27 mouse cellular contexts compared by ENCODE assay signal in the genomic region with DNA sequence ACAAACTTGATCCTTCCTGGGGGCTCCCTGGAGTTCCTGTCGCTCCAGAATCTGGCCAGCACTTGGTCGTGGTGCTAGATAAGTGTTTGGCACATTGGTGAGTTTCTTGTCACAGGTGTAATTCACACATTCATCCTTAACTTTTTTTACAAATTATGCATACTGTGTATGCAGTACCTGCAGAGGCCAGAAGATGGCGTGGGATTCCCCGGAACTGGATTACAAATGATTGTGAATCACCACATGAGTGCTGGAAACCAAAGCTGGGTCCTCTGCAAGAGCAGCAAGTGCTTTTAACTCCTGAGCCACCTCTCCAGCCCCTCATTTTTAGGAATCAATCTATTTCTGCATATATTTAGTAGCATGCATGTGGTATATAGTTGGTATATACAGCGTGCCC. TPM values are rescaled to one million over a fixed set of nuclear protein-coding genes. Genes with fewer than 3 reads are reported as not detected.
DNase-seq lines count a peak whose midpoint lies in the region; ATAC-seq and TF ChIP-seq lines count a peak whose summit lies in the region.
"Had no signal": no experiment of that assay in that cellular context is flagged by ENCODE, and none has a peak within 500 bp of the region (broad histone marks: within the 10 kb centered on the region; RNA-seq: fewer than 3 reads in every experiment).

No protein-coding gene starts in this region.

- peak; percentile 11; the same call in 1 of the 2 replicates for TF ChIP-seq CTCF in left cerebral cortex, adult 2 months (IDR thresholded peaks at IDR 0.05)
- TF ChIP-seq CTCF in small intestine, adult 2 months (IDR thresholded peaks at IDR 0.05; ENCODE audit: extremely low read depth, insufficient read length, insufficient replicate concordance, low read depth, low read length), result peak; percentile 24; the same call in 1 of the 2 replicates

- H3K36me3 ChIP-seq in heart, embryonic 10.5 days, result peaks cover 9% of the 10 kb centered on the region; the same call in 1 of the 2 replicates
- H3K36me3 ChIP-seq in ES-E14 (ENCODE audit: control insufficient read depth, insufficient read depth, low read length, poor library complexity, severe bottlenecking), result no peaks in the 10 kb centered on the region
- peaks cover 3% of the 10 kb centered on the region; the same call in 1 of the 2 replicates for H3K36me3 ChIP-seq in small intestine, adult 2 months (ENCODE audit: control insufficient read depth, insufficient read depth, low read length)
- no peaks in the 10 kb centered on the region for H3K36me3 ChIP-seq in midbrain, embryonic 11.5 days (ENCODE audit: control insufficient read depth, insufficient read depth, low read length)
- H3K36me3 ChIP-seq: forebrain, embryonic 10.5 days; heart, embryonic 15.5 days; lung, embryonic 15.5 days; stomach, embryonic 15.5 days had no signal

- WGBS in heart, embryonic 10.5 days, result 72% methylated on average over 5 of the region's 5 CpGs
- WGBS in small intestine, adult 2 months, result 88% methylated on average over 5 of the region's 5 CpGs
- WGBS in midbrain, embryonic 11.5 days, result 70% methylated on average over 5 of the region's 5 CpGs

- in situ Hi-C loops in ES-E14 (cut with MboI; ENCODE audit: low sequenced_read_pairs in 2 of 2, unreplicated experiment in 2 of 2), result no loop called here

- TF ChIP-seq POLR2A in small intestine, adult 2 months (IDR thresholded peaks at IDR 0.05; ENCODE audit: low read depth, low read length), result no peak

- no peak for DNase-seq in heart, embryonic 10.5 days (ENCODE audit: low spot score)
- DNase-seq in heart, adult 9 months (ENCODE audit: low spot score in 2 of 2), result no peak
- DNase-seq in left cerebral cortex, adult 2 months (ENCODE audit: extremely low spot score in 1 of 2, low spot score in 2 of 2), result no peak
- no peak for DNase-seq in left cerebral cortex, adult 8-10 months (ENCODE audit: low spot score in 2 of 2)
- no peak for DNase-seq in ES-E14 (ENCODE audit: low read depth, low spot score)
- DNase-seq in midbrain, embryonic 11.5 days (ENCODE audit: low spot score, missing footprints), result no peak
- DNase-seq: adrenal gland, postnatal 36 days; cerebellum, adult 2 months; gastrocnemius, postnatal 10 days; heart, adult 11 months; left cerebral cortex, postnatal 4 days; liver; midbrain, embryonic 14.5 days; thymus, adult 2 months had no signal

- no peak overlapping the region for H3K4me3 ChIP-seq in heart, embryonic 10.5 days
- H3K4me3 ChIP-seq in left cerebral cortex, adult 2 months, result no peak overlapping the region
- no peak overlapping the region for H3K4me3 ChIP-seq in ES-E14 (ENCODE audit: insufficient read depth in 1 of 2, low read depth in 1 of 2, low read length in 2 of 2, poor library complexity in 1 of 2, severe bottlenecking in 1 of 2)
- H3K4me3 ChIP-seq in small intestine, adult 2 months (ENCODE audit: low read depth, low read length), result no peak overlapping the region
- no peak overlapping the region for H3K4me3 ChIP-seq in midbrain, embryonic 11.5 days (ENCODE audit: low read depth, low read length)
- H3K4me3 ChIP-seq: forebrain, embryonic 10.5 days; heart, embryonic 15.5 days; kidney, embryonic 15.5 days; lung, embryonic 15.5 days; myocyte; stomach, embryonic 15.5 days had no signal

- no peaks in the 10 kb centered on the region for H3K9me3 ChIP-seq in heart, embryonic 10.5 days
- H3K9me3 ChIP-seq in ES-E14 (ENCODE audit: control insufficient read depth, insufficient read depth, low read depth, low read length), result no peaks in the 10 kb centered on the region
- H3K9me3 ChIP-seq in midbrain, embryonic 11.5 days (ENCODE audit: control insufficient read depth, low read length), result no peaks in the 10 kb centered on the region
- H3K9me3 ChIP-seq: forebrain, embryonic 10.5 days; heart, embryonic 15.5 days; kidney, embryonic 15.5 days; lung, embryonic 15.5 days; stomach, embryonic 15.5 days had no signal

- no peak for ATAC-seq in midbrain, embryonic 11.5 days (ENCODE audit: low FRiP score)
- ATAC-seq: inflammation-experienced regulatory T-cells, adult 6 months had no signal

- H3K27ac ChIP-seq in heart, embryonic 10.5 days, result 0 out of 2 replicates have a peak overlapping the region, but pooled peaks have one; percentile 29
- H3K27ac ChIP-seq in left cerebral cortex, adult 2 months, result no peak overlapping the region
- H3K27ac ChIP-seq in ES-E14 (ENCODE audit: insufficient read depth, low read depth, low read length, poor library complexity, severe bottlenecking), result no peak overlapping the region
- H3K27ac ChIP-seq in small intestine, adult 2 months (ENCODE audit: insufficient read depth, low read depth, low read length), result no peak overlapping the region
- no peak overlapping the region for H3K27ac ChIP-seq in midbrain, embryonic 11.5 days (ENCODE audit: low read depth, low read length)
- H3K27ac ChIP-seq: forebrain, embryonic 10.5 days; heart, embryonic 15.5 days; kidney, embryonic 15.5 days; lung, embryonic 15.5 days; stomach, embryonic 15.5 days had no signal

- intact Hi-C loops in left cerebral cortex, adult 2 months (cut with DNase I), result no loop called here

- H3K4me1 ChIP-seq in heart, embryonic 10.5 days, result peaks cover 54% of the 10 kb centered on the region
- peaks cover 0 to 5% of the 10 kb centered on the region in 2 experiments; a peak in 2 of 4 replicates for H3K4me1 ChIP-seq in ES-E14 (ENCODE audit: control insufficient read depth in 2 of 2, insufficient read depth in 2 of 2, low read length in 2 of 2, poor library complexity in 1 of 2)
- peaks cover 19% of the 10 kb centered on the region for H3K4me1 ChIP-seq in small intestine, adult 2 months (ENCODE audit: control insufficient read depth, insufficient read depth, insufficient read length, low read length)
- H3K4me1 ChIP-seq in midbrain, embryonic 11.5 days (ENCODE audit: control insufficient read depth, insufficient read depth, low read length), result no peaks in the 10 kb centered on the region

- H3K9ac ChIP-seq in ES-E14 (ENCODE audit: insufficient read depth, low read depth, low read length, poor library complexity, severe bottlenecking), result no peak overlapping the region
- no peak overlapping the region for H3K9ac ChIP-seq in midbrain, embryonic 11.5 days (ENCODE audit: low read length)
- H3K9ac ChIP-seq: heart, embryonic 15.5 days; kidney, embryonic 15.5 days; lung, embryonic 15.5 days; stomach, embryonic 15.5 days had no signal

- no peaks in the 10 kb centered on the region for H3K27me3 ChIP-seq in heart, embryonic 10.5 days (ENCODE audit: insufficient read depth, poor library complexity, severe bottlenecking)
- no peaks in the 10 kb centered on the region for H3K27me3 ChIP-seq in small intestine, adult 2 months (ENCODE audit: control insufficient read depth, insufficient read depth, low read length)
- no peaks in the 10 kb centered on the region for H3K27me3 ChIP-seq in midbrain, embryonic 11.5 days (ENCODE audit: control insufficient read depth, insufficient read depth, low read length)
- H3K27me3 ChIP-seq: heart, embryonic 15.5 days; kidney, embryonic 15.5 days; lung, embryonic 15.5 days; stomach, embryonic 15.5 days had no signal

- H3K4me2 ChIP-seq in midbrain, embryonic 11.5 days, result no peak overlapping the region
- H3K4me2 ChIP-seq: heart, embryonic 15.5 days; kidney, embryonic 15.5 days; lung, embryonic 15.5 days; stomach, embryonic 15.5 days had no signal

TF ChIP-seq in ES-E14, 5 proteins besides CTCF, POLR2A, EP300 and RAD21:
- TF ChIP-seq CHD2 (IDR thresholded peaks at IDR 0.05; ENCODE audit: low read depth, low read length) (no peak), ZNF384 (IDR thresholded peaks at IDR 0.05; ENCODE audit: low read depth, low read length) (peak; percentile 38; the same call in 1 of the 2 replicates)
TF ChIP-seq in ES-E14: peak in this region for 1.

RNA-seq across cellular contexts. Expression of a gene that starts 15.0 kb away (rescaled TPM):
- polyA plus RNA-seq in heart, embryonic 10.5 days (2016; fragmentation: Nextera tagmentation; extraction: Ambion mirVana), result 15.3 and 19.3 TPM in 2 replicates
- 10 to 100 TPM; 10.0 to 10.6 TPM for total RNA-seq in left cerebral cortex, adult 2 months (2021)
- total RNA-seq in left cerebral cortex, adult 8-10 months (2022), result 10 to 100 TPM; 12.3 to 17.8 (median 15.1) TPM
- total RNA-seq in ES-E14 (2012; rRNA removed), result 21.0 and 33.0 TPM in 2 replicates
- polyA plus RNA-seq in small intestine, adult 2 months (2012; rRNA removed), result 27.5 and 60.3 TPM in 2 replicates
- 1.4 and 2.1 TPM in 2 replicates for polyA plus RNA-seq in midbrain, embryonic 11.5 days (2014; fragmentation: Nextera tagmentation; extraction: Ambion mirVana)

RNA-seq across cellular contexts. Expression of a gene that starts 25.2 kb away (rescaled TPM):
- 0.49 and 0.67 TPM in 2 replicates for polyA plus RNA-seq in heart, embryonic 10.5 days (2016; fragmentation: Nextera tagmentation; extraction: Ambion mirVana)
- not detected for total RNA-seq in left cerebral cortex, adult 2 months (2021)
- not detected for total RNA-seq in left cerebral cortex, adult 8-10 months (2022)
- total RNA-seq in ES-E14 (2012; rRNA removed), result 1.7 and 3.7 TPM in 2 replicates
- polyA plus RNA-seq in small intestine, adult 2 months (2012; rRNA removed), result 12.3 and 443 TPM in 2 replicates
- polyA plus RNA-seq in midbrain, embryonic 11.5 days (2014; fragmentation: Nextera tagmentation; extraction: Ambion mirVana), result not detected in 2 replicates
- total RNA-seq: adrenal gland, postnatal 36 days; gastrocnemius, postnatal 10 days; layer of hippocampus, postnatal 25 days; left cerebral cortex, postnatal 4 days; megakaryocyte progenitor cell, adult 5-6 weeks had no signal
- polyA plus RNA-seq: forebrain, embryonic 10.5 days; hindbrain, embryonic 11.5 days; inflammation-experienced regulatory T-cells, adult 6 months; midbrain, embryonic 14.5 days; myocyte; neural tube, embryonic 14.5 days; urinary bladder, adult 2 months had no signal

RNA-seq across cellular contexts. Expression of a gene that starts 57.3 kb away (rescaled TPM):
- polyA plus RNA-seq in heart, embryonic 10.5 days (2016; fragmentation: Nextera tagmentation; extraction: Ambion mirVana), result 0.79 TPM in 1 of 2 replicates, not detected in the other
- total RNA-seq in left cerebral cortex, adult 2 months (2021), result 1 to 10 TPM; 5.2 to 6.5 TPM
- 1 to 10 TPM; 1.8 to 5.2 (median 4.3) TPM for total RNA-seq in left cerebral cortex, adult 8-10 months (2022)
- 0.71 and 1.7 TPM in 2 replicates for total RNA-seq in ES-E14 (2012; rRNA removed)
- polyA plus RNA-seq in small intestine, adult 2 months (2012; rRNA removed), result 0.89 and 1.4 TPM in 2 replicates
- polyA plus RNA-seq in midbrain, embryonic 11.5 days (2014; fragmentation: Nextera tagmentation; extraction: Ambion mirVana), result 0.72 and 2.1 TPM in 2 replicates
- polyA plus RNA-seq: inflammation-experienced regulatory T-cells, adult 6 months; midbrain, embryonic 14.5 days had no signal

RNA-seq across cellular contexts. Expression of a gene that starts 57.6 kb away (rescaled TPM):
- 0.14 and 0.16 TPM in 2 replicates for polyA plus RNA-seq in heart, embryonic 10.5 days (2016; fragmentation: Nextera tagmentation; extraction: Ambion mirVana)
- total RNA-seq in left cerebral cortex, adult 2 months (2021), result 1 to 10 TPM; 3.1 to 4.1 TPM
- total RNA-seq in left cerebral cortex, adult 8-10 months (2022), result 1 to 10 TPM; 2.4 to 4.9 (median 4.1) TPM
- 0.36 and 0.37 TPM in 2 replicates for total RNA-seq in ES-E14 (2012; rRNA removed)
- polyA plus RNA-seq in small intestine, adult 2 months (2012; rRNA removed), result 0.20 and 0.39 TPM in 2 replicates
- polyA plus RNA-seq in midbrain, embryonic 11.5 days (2014; fragmentation: Nextera tagmentation; extraction: Ambion mirVana), result 1.7 and 2.3 TPM in 2 replicates
- polyA plus RNA-seq: inflammation-experienced regulatory T-cells, adult 6 months had no signal
